Mouse (Mus musculus) heart, postnatal 36 days (tissue): Measurements from ENCODE around the gene Gdpd5. TPM values are rescaled to one million over a fixed set of nuclear protein-coding genes. Genes with fewer than 3 reads are reported as not detected.

Experiments used
- DNase-seq, 2 experiments: peaks; one replicate each; pipeline ENCODE4 v3.0.0; 2021 to 2022
- intact Hi-C: fragments of 180-260 bp; cut with DNase I; formaldehyde crosslinking; loops from one replicate; pipeline ENCODE4 v1.15.1; 2025
- total RNA-seq, 2 experiments: library from RNA; stranded (reverse); gene quantifications; 2 replicates each; pipeline ENCODE4 v1.2.3; 2021

The Gdpd5 gene
- total RNA-seq, 2 experiments from 2014 or later: 22.6 to 23.2 TPM

GRCm38 (mm10) chr7:99510087-99510501 lies 128.9 kb downstream of the Gdpd5 start:
- intact Hi-C loops: no loop called here
- DNase-seq: peak; percentile 57 to 60

Other genes starting within 250 kb of the Gdpd5 start
- 10 to 100 TPM; 21.6 to 28.6 TPM for gene Uvrag, start 240.3 kb upstream of the Gdpd5 start, total RNA-seq
- gene Dgat2, start 198.7 kb upstream of the Gdpd5 start, total RNA-seq: 100 to 1,000 TPM; 395 to 404 TPM
- gene Mogat2, start 142.8 kb upstream of the Gdpd5 start, total RNA-seq: not detected
- 1 to 10 TPM; 2.9 to 3.3 TPM for gene Map6, start 114.0 kb upstream of the Gdpd5 start, total RNA-seq
- 100 to 1,000 TPM; 241 to 339 TPM for gene Serpinh1, start 28.2 kb upstream of the Gdpd5 start, total RNA-seq
- not detected for gene Klhl35, start 84.6 kb downstream of the Gdpd5 start, total RNA-seq
- gene Rps3, start 102.3 kb downstream of the Gdpd5 start, total RNA-seq: 100 to 1,000 TPM; 324 to 333 TPM
- 10 to 100 TPM; 22.3 to 25.3 TPM for gene Arrb1, start 154.1 kb downstream of the Gdpd5 start, total RNA-seq
- 1 to 10 TPM; 3.0 to 3.6 TPM for gene Tpbgl, start 245.7 kb downstream of the Gdpd5 start, total RNA-seq